ENCODE assay signal across 20 mouse cellular contexts in the genomic region with DNA sequence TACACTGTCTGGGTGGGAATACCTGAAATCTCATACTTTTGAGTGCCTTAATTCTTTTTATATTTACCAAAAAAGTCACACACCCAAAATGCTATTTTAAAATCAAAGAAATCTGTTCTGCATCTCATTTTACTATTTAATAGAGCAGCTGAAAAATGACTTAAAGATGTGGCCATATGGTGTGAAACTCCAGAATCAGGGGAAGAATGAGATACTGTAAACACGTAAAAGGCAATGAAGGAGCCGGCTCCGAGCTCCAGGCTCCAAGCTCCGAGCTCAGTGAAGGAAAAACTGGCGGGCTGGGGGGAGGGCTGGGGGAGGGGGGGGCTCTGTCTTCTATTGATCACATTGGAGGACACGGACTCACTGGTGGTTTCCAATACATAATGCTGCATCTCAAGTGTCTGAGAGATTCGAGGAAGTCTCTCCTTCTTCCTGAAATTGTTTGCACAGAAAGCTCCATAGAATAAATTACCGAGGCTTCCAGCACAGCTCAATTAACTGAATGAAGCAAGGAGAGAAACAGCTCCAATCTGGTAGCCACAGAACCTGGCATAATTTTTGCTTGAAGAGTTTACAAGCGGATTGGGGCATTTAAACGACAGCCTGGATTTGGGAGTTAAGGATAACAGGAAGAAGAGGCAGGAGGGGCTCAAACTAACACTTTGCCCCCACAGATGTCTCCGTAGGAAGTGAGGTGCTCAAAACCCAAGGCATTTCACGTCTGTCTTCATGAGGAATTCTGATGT.
A peak's percentile ranks its signal among the peaks of the same experiment; 100 is the strongest.
DNase-seq lines count a peak whose midpoint lies in the region; ATAC-seq and TF ChIP-seq lines count a peak whose summit lies in the region.
"Had no signal": no experiment of that assay in that cellular context is flagged by ENCODE, and none has a peak within 500 bp of the region (broad histone marks: within the 10 kb centered on the region; RNA-seq: fewer than 3 reads in every experiment).

No protein-coding gene starts in this region.

- H3K27ac ChIP-seq in forebrain, embryonic 13.5 days = peak overlapping the region; percentile 59; the same call in 1 of the 2 replicates
- H3K27ac ChIP-seq in forebrain, embryonic 11.5 days (ENCODE audit: low read depth, low read length) = no peak overlapping the region
- no peak overlapping the region for H3K27ac ChIP-seq in intestine, embryonic 14.5 days (ENCODE audit: low read depth)
- no peak overlapping the region for H3K27ac ChIP-seq in intestine, postnatal 0 days (ENCODE audit: low read depth, low read length)
- no peak overlapping the region for H3K27ac ChIP-seq in midbrain, embryonic 14.5 days (replicated peaks; ENCODE audit: low read depth, low read length)
- no peak overlapping the region for H3K27ac ChIP-seq in midbrain, embryonic 13.5 days
- no peak overlapping the region; the same call in 1 of the 2 replicates for H3K27ac ChIP-seq in embryonic facial prominence, embryonic 14.5 days (replicated peaks; ENCODE audit: low read depth, low read length)
- H3K27ac ChIP-seq: embryonic facial prominence, embryonic 12.5 days; macrophage had no signal

- ATAC-seq in forebrain, embryonic 13.5 days = peak; percentile 55; the same call in 1 of the 2 replicates
- no peak for ATAC-seq in forebrain, embryonic 11.5 days (replicated peaks; ENCODE audit: low FRiP score)
- no peak for ATAC-seq in intestine, embryonic 14.5 days (replicated peaks; ENCODE audit: low FRiP score, low TSS enrichment, low read depth)
- no peak for ATAC-seq in intestine, postnatal 0 days
- no peak for ATAC-seq in midbrain, embryonic 14.5 days (ENCODE audit: low FRiP score, low TSS enrichment)
- no peak for ATAC-seq in midbrain, embryonic 13.5 days
- ATAC-seq in embryonic facial prominence, embryonic 14.5 days (ENCODE audit: low read depth) = no peak

- no peaks in the 10 kb centered on the region for H3K36me3 ChIP-seq in forebrain, embryonic 13.5 days (ENCODE audit: poor library complexity, severe bottlenecking)
- no peaks in the 10 kb centered on the region for H3K36me3 ChIP-seq in forebrain, embryonic 11.5 days (ENCODE audit: control insufficient read depth, insufficient read depth, low read length)
- H3K36me3 ChIP-seq in intestine, embryonic 14.5 days (ENCODE audit: control insufficient read depth, insufficient read depth, low read length) = no peaks in the 10 kb centered on the region
- no peaks in the 10 kb centered on the region for H3K36me3 ChIP-seq in intestine, postnatal 0 days (ENCODE audit: control insufficient read depth, insufficient read depth)
- no peaks in the 10 kb centered on the region for H3K36me3 ChIP-seq in midbrain, embryonic 14.5 days (ENCODE audit: control insufficient read depth, insufficient read depth, low read length)
- H3K36me3 ChIP-seq in midbrain, embryonic 13.5 days = no peaks in the 10 kb centered on the region
- H3K36me3 ChIP-seq in embryonic facial prominence, embryonic 14.5 days (ENCODE audit: control insufficient read depth, insufficient read depth, low read length) = no peaks in the 10 kb centered on the region
- H3K36me3 ChIP-seq: embryonic facial prominence, embryonic 12.5 days had no signal

- no peak for TF ChIP-seq CTCF in intestine, postnatal 0 days (IDR thresholded peaks at IDR 0.05; ENCODE audit: low read depth)

- no peaks in the 10 kb centered on the region for H3K9me3 ChIP-seq in forebrain, embryonic 13.5 days (replicated peaks)
- H3K9me3 ChIP-seq in forebrain, embryonic 11.5 days (ENCODE audit: control insufficient read depth, low read length) = no peaks in the 10 kb centered on the region
- H3K9me3 ChIP-seq in intestine, embryonic 14.5 days (ENCODE audit: control insufficient read depth, low read length) = no peaks in the 10 kb centered on the region
- no peaks in the 10 kb centered on the region for H3K9me3 ChIP-seq in intestine, postnatal 0 days (ENCODE audit: control insufficient read depth)
- H3K9me3 ChIP-seq in midbrain, embryonic 14.5 days (ENCODE audit: control insufficient read depth, low read length) = no peaks in the 10 kb centered on the region
- no peaks in the 10 kb centered on the region for H3K9me3 ChIP-seq in midbrain, embryonic 13.5 days
- no peaks in the 10 kb centered on the region for H3K9me3 ChIP-seq in embryonic facial prominence, embryonic 14.5 days (ENCODE audit: control insufficient read depth, low read length)
- H3K9me3 ChIP-seq: embryonic facial prominence, embryonic 12.5 days had no signal

- no peak overlapping the region for H3K9ac ChIP-seq in forebrain, embryonic 13.5 days
- no peak overlapping the region for H3K9ac ChIP-seq in forebrain, embryonic 11.5 days (ENCODE audit: low read length)
- no peak overlapping the region for H3K9ac ChIP-seq in intestine, embryonic 14.5 days (ENCODE audit: low read length)
- H3K9ac ChIP-seq in intestine, postnatal 0 days (ENCODE audit: low read depth, low read length) = no peak overlapping the region
- H3K9ac ChIP-seq in midbrain, embryonic 14.5 days (replicated peaks; ENCODE audit: low read length) = no peak overlapping the region
- no peak overlapping the region for H3K9ac ChIP-seq in midbrain, embryonic 13.5 days (replicated peaks)
- no peak overlapping the region for H3K9ac ChIP-seq in embryonic facial prominence, embryonic 14.5 days (ENCODE audit: low read depth, low read length)
- H3K9ac ChIP-seq: embryonic facial prominence, embryonic 12.5 days had no signal

- no peaks in the 10 kb centered on the region for H3K27me3 ChIP-seq in forebrain, embryonic 13.5 days
- H3K27me3 ChIP-seq in forebrain, embryonic 11.5 days (ENCODE audit: control insufficient read depth, insufficient read depth, low read length) = no peaks in the 10 kb centered on the region
- no peaks in the 10 kb centered on the region for H3K27me3 ChIP-seq in intestine, embryonic 14.5 days (replicated peaks; ENCODE audit: control insufficient read depth, insufficient read depth, low read length)
- H3K27me3 ChIP-seq in intestine, postnatal 0 days (replicated peaks; ENCODE audit: control insufficient read depth, insufficient read depth, low read length) = no peaks in the 10 kb centered on the region
- no peaks in the 10 kb centered on the region for H3K27me3 ChIP-seq in midbrain, embryonic 14.5 days (ENCODE audit: control insufficient read depth, insufficient read depth, low read length)
- peaks cover 5% of the 10 kb centered on the region; the same call in 1 of the 2 replicates for H3K27me3 ChIP-seq in midbrain, embryonic 13.5 days
- H3K27me3 ChIP-seq in embryonic facial prominence, embryonic 14.5 days (replicated peaks; ENCODE audit: control insufficient read depth, insufficient read depth, low read length) = 0 out of 2 replicates have a peak, but pooled peaks cover 3% of the 10 kb centered on the region
- H3K27me3 ChIP-seq: CH12.LX; embryonic facial prominence, embryonic 12.5 days had no signal

- DNase-seq in forebrain, embryonic 11.5 days (ENCODE audit: low spot score) = no peak
- no peak for DNase-seq in intestine, embryonic 14.5 days (ENCODE audit: low spot score)
- DNase-seq in midbrain, embryonic 14.5 days = peak; percentile 27
- DNase-seq in embryonic facial prominence, embryonic 14.5 days (ENCODE audit: low spot score) = no peak
- DNase-seq in heart, adult 18-20 months = no peak
- DNase-seq: adrenal gland, postnatal 25 days; cerebellum, postnatal 36 days; gastrocnemius, postnatal 14 days; heart, postnatal 14 days; kidney, adult 18-20 months; kidney, postnatal 25 days; lung, adult 2 months; retina, postnatal 1 day; thymus, adult 2 months had no signal

- H3K4me3 ChIP-seq in forebrain, embryonic 13.5 days = no peak overlapping the region
- H3K4me3 ChIP-seq in forebrain, embryonic 11.5 days (ENCODE audit: low read depth, low read length) = no peak overlapping the region
- H3K4me3 ChIP-seq in intestine, embryonic 14.5 days (ENCODE audit: low read depth, low read length) = no peak overlapping the region
- H3K4me3 ChIP-seq in intestine, postnatal 0 days (ENCODE audit: low read depth, low read length) = no peak overlapping the region
- no peak overlapping the region for H3K4me3 ChIP-seq in midbrain, embryonic 14.5 days (replicated peaks; ENCODE audit: low read depth, low read length)
- no peak overlapping the region for H3K4me3 ChIP-seq in midbrain, embryonic 13.5 days (replicated peaks)
- H3K4me3 ChIP-seq in embryonic facial prominence, embryonic 14.5 days (ENCODE audit: low read depth, low read length) = no peak overlapping the region
- H3K4me3 ChIP-seq: embryonic facial prominence, embryonic 12.5 days had no signal

- H3K4me1 ChIP-seq in forebrain, embryonic 13.5 days = peaks cover 24% of the 10 kb centered on the region
- no peaks in the 10 kb centered on the region for H3K4me1 ChIP-seq in forebrain, embryonic 11.5 days (replicated peaks; ENCODE audit: control insufficient read depth, insufficient read depth, low read length)
- no peaks in the 10 kb centered on the region; the same call in 1 of the 2 replicates for H3K4me1 ChIP-seq in intestine, embryonic 14.5 days (replicated peaks; ENCODE audit: control insufficient read depth, insufficient read depth, low read length)
- 0 out of 2 replicates have a peak, but pooled peaks cover 2% of the 10 kb centered on the region for H3K4me1 ChIP-seq in intestine, postnatal 0 days (replicated peaks; ENCODE audit: control insufficient read depth, insufficient read depth, low read length)
- H3K4me1 ChIP-seq in midbrain, embryonic 14.5 days (ENCODE audit: control insufficient read depth, insufficient read depth, low read length) = no peaks in the 10 kb centered on the region
- H3K4me1 ChIP-seq in midbrain, embryonic 13.5 days (replicated peaks) = 0 out of 2 replicates have a peak, but pooled peaks cover 2% of the 10 kb centered on the region
- H3K4me1 ChIP-seq in embryonic facial prominence, embryonic 14.5 days (ENCODE audit: control insufficient read depth, insufficient read depth, low read length) = peaks cover 17% of the 10 kb centered on the region

- WGBS in forebrain, embryonic 13.5 days = 38% methylated on average over 12 of the region's 12 CpGs
- 56% methylated on average over 12 of the region's 12 CpGs for whole genome bisulfite sequencing in forebrain, embryonic 11.5 days
- WGBS in intestine, embryonic 14.5 days = 31% methylated on average over 12 of the region's 12 CpGs
- 47% methylated on average over 12 of the region's 12 CpGs for WGBS in intestine, postnatal 0 days
- 52% methylated on average over 12 of the region's 12 CpGs for WGBS in midbrain, embryonic 14.5 days
- 57% methylated on average over 12 of the region's 12 CpGs for WGBS in midbrain, embryonic 13.5 days
- 32% methylated on average over 12 of the region's 12 CpGs for WGBS in embryonic facial prominence, embryonic 14.5 days

- peak overlapping the region; percentile 31 for H3K4me2 ChIP-seq in forebrain, embryonic 13.5 days
- no peak overlapping the region for H3K4me2 ChIP-seq in forebrain, embryonic 11.5 days (ENCODE audit: low read depth, low read length, severe bottlenecking)
- H3K4me2 ChIP-seq in intestine, embryonic 14.5 days (ENCODE audit: low read length) = 0 out of 2 replicates have a peak overlapping the region, but pooled peaks have one; percentile 9
- no peak overlapping the region for H3K4me2 ChIP-seq in intestine, postnatal 0 days (replicated peaks; ENCODE audit: low read depth)
- no peak overlapping the region for H3K4me2 ChIP-seq in midbrain, embryonic 14.5 days (ENCODE audit: low read length)
- H3K4me2 ChIP-seq in midbrain, embryonic 13.5 days (replicated peaks) = no peak overlapping the region
- H3K4me2 ChIP-seq in embryonic facial prominence, embryonic 14.5 days (ENCODE audit: low read depth, low read length) = peak overlapping the region; percentile 29
- H3K4me2 ChIP-seq: embryonic facial prominence, embryonic 12.5 days had no signal

Comparison
In these comparisons a context has a peak if more than half of its experiments do, and no peak if none do; other contexts are left out.
1. H3K4me2 ChIP-seq: peak in forebrain, embryonic 13.5 days (single experiment), intestine, embryonic 14.5 days (single experiment) and embryonic facial prominence, embryonic 14.5 days (single experiment); none in forebrain, embryonic 11.5 days (single experiment), intestine, postnatal 0 days (single experiment), midbrain, embryonic 14.5 days (single experiment) and midbrain, embryonic 13.5 days (single experiment).